Mouse (Mus musculus) spleen, adult 2 months (tissue): Measurements from ENCODE around the gene Gm21897. TPM values are rescaled to one million over a fixed set of nuclear protein-coding genes. Genes with fewer than 3 reads are reported as not detected.

Source experiments
- DNase-seq, 2 experiments: peaks; one replicate each; pipeline versions ENCODE4 v3.0.0 to v3.0.0-alpha.2; 2012 to 2021; ENCODE audit warnings: low spot score in 2 of 2, low read depth in 1 of 2
- H3K27ac ChIP-seq: fragments of 200-500 bp; 2 replicates; pipeline ENCODE4 v1.5.1; 2012; ENCODE audit warnings: low read length, inconsistent platforms; ENCODE audit not compliant: insufficient read depth
- H3K27me3 ChIP-seq: fragments of 200-500 bp; 2 replicates; pipeline ENCODE4 v1.6.1; 2012; ENCODE audit warnings: mild to moderate bottlenecking, moderate library complexity, low read length, inconsistent platforms; ENCODE audit not compliant: control insufficient read depth, insufficient read depth
- H3K36me3 ChIP-seq: fragments of 200-500 bp; 2 replicates; pipeline ENCODE4 v1.6.1; 2012; ENCODE audit warnings: mild to moderate bottlenecking, low read length, inconsistent platforms; ENCODE audit not compliant: control insufficient read depth, insufficient read depth
- H3K4me1 ChIP-seq: fragments of 200-500 bp; 2 replicates; pipeline ENCODE4 v1.6.1; 2011; ENCODE audit warnings: inconsistent platforms; ENCODE audit not compliant: control insufficient read depth, insufficient read depth, insufficient read length
- H3K4me3 ChIP-seq: fragments of 200-500 bp; 2 replicates; pipeline ENCODE4 v1.5.1; 2011; ENCODE audit warnings: mild to moderate bottlenecking, inconsistent platforms; ENCODE audit not compliant: insufficient read depth, insufficient read length; ENCODE audit errors: extremely low read depth
- CTCF ChIP-seq: fragments of 200-500 bp; IDR thresholded peaks from 2 replicates; pipeline ENCODE4 v1.5.1; 2011; ENCODE audit warnings: mild to moderate bottlenecking, inconsistent platforms; ENCODE audit not compliant: insufficient read depth, insufficient read length, insufficient replicate concordance; ENCODE audit errors: extremely low read depth
- POLR2A ChIP-seq: fragments of 200-500 bp; IDR thresholded peaks from 2 replicates; pipeline ENCODE4 v1.6.1; 2011; ENCODE audit warnings: low read depth, low read length, inconsistent platforms
- WGBS: fragments of 180-500 bp; shearing (Covaris S2); methylation state at CpG from one replicate; pipeline ENCODE4 v1.1.7; 2018; 5-methylcytosine and 5-hydroxymethylcytosine counted together
- polyA plus RNA-seq: library from polyadenylated mRNA; depleted of rRNA; stranded (reverse); fragments of >200 nt; gene quantifications from 2 replicates; pipeline ENCODE4 v1.2.3, GENCODE M21; 2012

The Gm21897 gene
- polyA plus RNA-seq, 1 experiment = not detected

GRCm38 (mm10) chr16:15359110-15359782, 42.0 kb downstream of the Gm21897 start:
- 83% methylated on average over 3 of the region's 3 CpGs for WGBS
- Histone ChIP-seq H3K27me3 (no peaks in the 10 kb centered on the region), H3K27ac (no peak overlapping the region), H3K36me3 (no peaks in the 10 kb centered on the region), H3K4me3 (no peak overlapping the region), H3K4me1 (no peaks in the 10 kb centered on the region)
- no peak for TF ChIP-seq POLR2A
- no peak for TF ChIP-seq CTCF
- no peak for DNase-seq

- no peak overlapping the region for H3K27ac ChIP-seq
- DNase-seq = no peak
- no peak for TF ChIP-seq POLR2A
- H3K27me3 ChIP-seq = no peaks in the 10 kb centered on the region
- no peaks in the 10 kb centered on the region for H3K36me3 ChIP-seq
- H3K4me3 ChIP-seq = no peak overlapping the region
- H3K4me1 ChIP-seq = no peaks in the 10 kb centered on the region
Measured at GRCm38 (mm10) chr16:15360825-15361224, 43.6 kb downstream of the Gm21897 start.
